Mouse (Mus musculus) urinary bladder, adult 18-20 months (tissue): ENCODE data around the gene Mrps21.
"Not testable (repeated sequence)": the region's sequence is repeated elsewhere in the genome, so short reads cannot be mapped to it uniquely, and the experiment has no call there.

Source experiments
- DNase-seq, 2 experiments: peaks; one replicate each; pipeline ENCODE4 v3.0.0; 2022; ENCODE audit warnings: low spot score in 2 of 2, mixed read lengths in 2 of 2

Gene Mrps21

GRCm38 (mm10) chr3:95871392-95871867, at the start of gene Mrps21:
TSS of gene Mrps21 (minus strand) at chr3:95871519.
- peak; percentile 73 to 79 for DNase-seq

GRCm38 (mm10) chr3:95920532-95920931, 49.2 kb upstream of the Mrps21 start:
- DNase-seq = not testable (repeated sequence)

- no peak for DNase-seq
Measured at GRCm38 (mm10) chr3:95916760-95917159, 45.4 kb upstream of the Mrps21 start.

GRCm38 (mm10) chr3:95914706-95915105, 43.4 kb upstream of the Mrps21 start:
- DNase-seq = no peak

- DNase-seq = no peak
Measured at GRCm38 (mm10) chr3:95907613-95908012, 36.3 kb upstream of the Mrps21 start.

- peak in 1 of 2 experiments; percentile 33 for DNase-seq
Measured at GRCm38 (mm10) chr3:95906860-95907259, 35.5 kb upstream of the Mrps21 start.

GRCm38 (mm10) chr3:95905940-95906492, 34.7 kb upstream of the Mrps21 start:
- no peak for DNase-seq

- DNase-seq = no peak
Measured at GRCm38 (mm10) chr3:95905146-95905939, 34.0 kb upstream of the Mrps21 start.

GRCm38 (mm10) chr3:95904568-95904967, 33.2 kb upstream of the Mrps21 start, which contains the start of gene Car14:
TSS of gene Car14 (minus strand) at chr3:95904691.
- no peak for DNase-seq

GRCm38 (mm10) chr3:95903753-95904502, 32.6 kb upstream of the Mrps21 start:
- no peak for DNase-seq

GRCm38 (mm10) chr3:95902643-95903042, 31.3 kb upstream of the Mrps21 start:
- DNase-seq = no peak

GRCm38 (mm10) chr3:95902373-95902625, 31.0 kb upstream of the Mrps21 start:
- DNase-seq = no peak

GRCm38 (mm10) chr3:95901616-95902372, 30.5 kb upstream of the Mrps21 start:
- no peak for DNase-seq

- DNase-seq = no peak
Measured at GRCm38 (mm10) chr3:95899800-95900524, 28.6 kb upstream of the Mrps21 start.

- not testable (repeated sequence) for DNase-seq
Measured at GRCm38 (mm10) chr3:95895501-95895900, 24.2 kb upstream of the Mrps21 start.

GRCm38 (mm10) chr3:95894317-95895160, 23.2 kb upstream of the Mrps21 start:
- DNase-seq = peak in 1 of 2 experiments; percentile 35

GRCm38 (mm10) chr3:95893606-95894316, 22.4 kb upstream of the Mrps21 start, which contains the start of gene Aph1a:
TSS of gene Aph1a (plus strand) at chr3:95893969.
- DNase-seq = peak; percentile 89 to 97

- no peak for DNase-seq
Measured at GRCm38 (mm10) chr3:95893126-95893525, 21.8 kb upstream of the Mrps21 start.
